ENCODE assay signal across 19 mouse cellular contexts in the genomic region with DNA sequence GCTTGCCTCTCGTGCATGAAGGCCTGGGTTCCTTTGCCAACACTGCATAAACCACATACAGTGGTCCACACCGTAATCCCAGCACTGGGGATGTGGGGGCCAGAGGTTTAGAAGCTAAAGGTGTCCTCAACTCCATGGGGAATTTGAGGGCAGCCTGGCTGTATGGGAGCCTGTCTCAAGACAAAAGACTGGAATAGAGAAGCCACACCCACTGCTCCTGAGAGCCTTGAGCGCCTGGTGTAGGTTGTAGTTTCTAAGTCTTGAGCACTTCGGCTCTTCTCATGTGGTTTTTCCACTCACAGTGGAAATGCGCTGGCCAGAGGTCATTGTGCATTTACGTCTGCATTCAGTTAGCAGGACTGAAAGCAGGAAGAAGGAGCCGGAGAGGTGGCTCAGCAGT.
"Had no signal": no experiment of that assay in that cellular context is flagged by ENCODE, and none has a peak within 500 bp of the region (broad histone marks: within the 10 kb centered on the region; RNA-seq: fewer than 3 reads in every experiment).

No protein-coding gene starts in this region.

- ATAC-seq: forebrain, embryonic 13.5 days; forebrain, embryonic 14.5 days; forebrain, embryonic 15.5 days; forebrain, embryonic 16.5 days; forebrain, postnatal 0 days had no signal

- DNase-seq: cerebellum, adult 9-11 months; cerebellum, postnatal 10 days; cerebellum, postnatal 14 days; cerebellum, postnatal 25 days; cerebellum, postnatal 36 days; embryo, embryonic 11 days; forebrain, postnatal 0 days; gastrocnemius, adult 2 months; gastrocnemius, postnatal 10 days; gastrocnemius, postnatal 14 days; gastrocnemius, postnatal 25 days; gastrocnemius, postnatal 36 days; heart, adult 11 months; heart, adult 18-20 months; heart, adult 2 months had no signal
